Mouse (Mus musculus): ENCODE data around the gene Maea. TPM values are rescaled to one million over a fixed set of nuclear protein-coding genes. Genes with fewer than 3 reads are reported as not detected.

The Maea gene
- 142 and 143 TPM in 2 replicates for polyA plus RNA-seq (2015; fragmentation: Nextera tagmentation; extraction: Ambion mirVana)

- peak within 1 kb of the TSS; percentile 76 for H3K4me2 ChIP-seq (ENCODE audit: low read length)
- no peaks in the 10 kb centered on the region for H3K27me3 ChIP-seq (ENCODE audit: control insufficient read depth, insufficient read depth, low read depth, low read length)
- peaks cover 21% of the 10 kb centered on the region for H3K4me1 ChIP-seq (ENCODE audit: control insufficient read depth, insufficient read depth, low read length)
- no peaks in the 10 kb centered on the region for H3K9me3 ChIP-seq (replicated peaks; ENCODE audit: control insufficient read depth, low read length, poor library complexity, severe bottlenecking)
- peak; percentile 100 for ATAC-seq
- peak within 1 kb of the TSS; percentile 89 for H3K27ac ChIP-seq (ENCODE audit: low read length)
- H3K9ac ChIP-seq (ENCODE audit: low read depth, low read length): peak within 1 kb of the TSS; percentile 100
- H3K36me3 ChIP-seq (ENCODE audit: control insufficient read depth, insufficient read depth, low read length): no peaks in the 10 kb centered on the region
- peak within 1 kb of the TSS; percentile 100 for H3K4me3 ChIP-seq (ENCODE audit: low read depth, low read length)
- WGBS: under 1% methylated on average over 70 of the region's 71 CpGs
Measured at GRCm38 (mm10) chr5:33335273-33335976, at the start of gene Maea. TSS of gene Maea (plus strand) at chr5:33335509.

- Histone ChIP-seq H3K9ac (ENCODE audit: low read depth, low read length) (no peak overlapping the region), H3K4me3 (ENCODE audit: low read depth, low read length) (no peak overlapping the region), H3K9me3 (replicated peaks; ENCODE audit: control insufficient read depth, low read length, poor library complexity, severe bottlenecking) (no peaks in the 10 kb centered on the region), H3K27me3 (ENCODE audit: control insufficient read depth, insufficient read depth, low read depth, low read length) (no peaks in the 10 kb centered on the region), H3K4me2 (ENCODE audit: low read length) (0 out of 2 replicates have a peak overlapping the region, but pooled peaks have one; percentile 10), H3K27ac (ENCODE audit: low read length) (peak overlapping the region; percentile 20; the same call in 1 of the 2 replicates), H3K4me1 (ENCODE audit: control insufficient read depth, insufficient read depth, low read length) (peaks cover 3% of the 10 kb centered on the region; the same call in 1 of the 2 replicates), H3K36me3 (ENCODE audit: control insufficient read depth, insufficient read depth, low read length) (no peaks in the 10 kb centered on the region)
- WGBS: 44% methylated on average over 16 of the region's 16 CpGs
- ATAC-seq: 0 out of 2 replicates have a peak, but pooled peaks have one; percentile 36
Measured at GRCm38 (mm10) chr5:33293796-33294430, 41.4 kb upstream of the Maea start.

GRCm38 (mm10) chr5:33297164-33297563 lies 38.1 kb upstream of the Maea start:
- H3K27me3 ChIP-seq (ENCODE audit: control insufficient read depth, insufficient read depth, low read depth, low read length): no peaks in the 10 kb centered on the region
- 72% methylated on average over 6 of the region's 6 CpGs for WGBS
- H3K27ac ChIP-seq (ENCODE audit: low read length): no peak overlapping the region
- ATAC-seq: no peak
- no peak overlapping the region for H3K4me3 ChIP-seq (ENCODE audit: low read depth, low read length)
- no peak overlapping the region for H3K9ac ChIP-seq (ENCODE audit: low read depth, low read length)
- peaks cover 3% of the 10 kb centered on the region; the same call in 1 of the 2 replicates for H3K4me1 ChIP-seq (ENCODE audit: control insufficient read depth, insufficient read depth, low read length)
- H3K9me3 ChIP-seq (replicated peaks; ENCODE audit: control insufficient read depth, low read length, poor library complexity, severe bottlenecking): no peaks in the 10 kb centered on the region
- H3K36me3 ChIP-seq (ENCODE audit: control insufficient read depth, insufficient read depth, low read length): no peaks in the 10 kb centered on the region
- H3K4me2 ChIP-seq (ENCODE audit: low read length): no peak overlapping the region

- Histone ChIP-seq H3K27me3 (ENCODE audit: control insufficient read depth, insufficient read depth, low read depth, low read length) (no peaks in the 10 kb centered on the region), H3K4me2 (ENCODE audit: low read length) (no peak overlapping the region), H3K4me3 (ENCODE audit: low read depth, low read length) (no peak overlapping the region), H3K9ac (ENCODE audit: low read depth, low read length) (no peak overlapping the region), H3K27ac (ENCODE audit: low read length) (no peak overlapping the region), H3K9me3 (replicated peaks; ENCODE audit: control insufficient read depth, low read length, poor library complexity, severe bottlenecking) (no peaks in the 10 kb centered on the region), H3K36me3 (ENCODE audit: control insufficient read depth, insufficient read depth, low read length) (no peaks in the 10 kb centered on the region), H3K4me1 (ENCODE audit: control insufficient read depth, insufficient read depth, low read length) (no peaks in the 10 kb centered on the region)
- ATAC-seq: no peak
- WGBS: 86% methylated on average over 2 of the region's 2 CpGs
Measured at GRCm38 (mm10) chr5:33301801-33302200, 33.5 kb upstream of the Maea start.

- Histone ChIP-seq H3K9me3 (replicated peaks; ENCODE audit: control insufficient read depth, low read length, poor library complexity, severe bottlenecking) (no peaks in the 10 kb centered on the region), H3K9ac (ENCODE audit: low read depth, low read length) (no peak overlapping the region), H3K4me3 (ENCODE audit: low read depth, low read length) (no peak overlapping the region), H3K4me1 (ENCODE audit: control insufficient read depth, insufficient read depth, low read length) (no peaks in the 10 kb centered on the region), H3K36me3 (ENCODE audit: control insufficient read depth, insufficient read depth, low read length) (no peaks in the 10 kb centered on the region), H3K27me3 (ENCODE audit: control insufficient read depth, insufficient read depth, low read depth, low read length) (no peaks in the 10 kb centered on the region), H3K27ac (ENCODE audit: low read length) (no peak overlapping the region), H3K4me2 (ENCODE audit: low read length) (no peak overlapping the region)
- WGBS: 63% methylated on average over 3 of the region's 3 CpGs
- no peak for ATAC-seq
Measured at GRCm38 (mm10) chr5:33310704-33311462, 24.4 kb upstream of the Maea start.

- no peaks in the 10 kb centered on the region for H3K36me3 ChIP-seq (ENCODE audit: control insufficient read depth, insufficient read depth, low read length)
- no peak overlapping the region for H3K4me2 ChIP-seq (ENCODE audit: low read length)
- no peaks in the 10 kb centered on the region for H3K9me3 ChIP-seq (replicated peaks; ENCODE audit: control insufficient read depth, low read length, poor library complexity, severe bottlenecking)
- H3K4me3 ChIP-seq (ENCODE audit: low read depth, low read length): no peak overlapping the region
- WGBS: 76% methylated on average over 7 of the region's 7 CpGs
- no peaks in the 10 kb centered on the region for H3K4me1 ChIP-seq (ENCODE audit: control insufficient read depth, insufficient read depth, low read length)
- H3K9ac ChIP-seq (ENCODE audit: low read depth, low read length): no peak overlapping the region
- H3K27ac ChIP-seq (ENCODE audit: low read length): no peak overlapping the region
- H3K27me3 ChIP-seq (ENCODE audit: control insufficient read depth, insufficient read depth, low read depth, low read length): no peaks in the 10 kb centered on the region
- no peak for ATAC-seq
Measured at GRCm38 (mm10) chr5:33312192-33312591, 23.1 kb upstream of the Maea start.

- Histone ChIP-seq H3K4me3 (ENCODE audit: low read depth, low read length) (no peak overlapping the region), H3K9me3 (replicated peaks; ENCODE audit: control insufficient read depth, low read length, poor library complexity, severe bottlenecking) (peaks cover 3% of the 10 kb centered on the region; the same call in 1 of the 2 replicates), H3K4me2 (ENCODE audit: low read length) (no peak overlapping the region), H3K27ac (ENCODE audit: low read length) (no peak overlapping the region), H3K4me1 (ENCODE audit: control insufficient read depth, insufficient read depth, low read length) (no peaks in the 10 kb centered on the region), H3K27me3 (ENCODE audit: control insufficient read depth, insufficient read depth, low read depth, low read length) (no peaks in the 10 kb centered on the region), H3K9ac (ENCODE audit: low read depth, low read length) (no peak overlapping the region), H3K36me3 (ENCODE audit: control insufficient read depth, insufficient read depth, low read length) (no peaks in the 10 kb centered on the region)
- WGBS: 57% methylated on average over 2 of the region's 2 CpGs
- no peak for ATAC-seq
Measured at GRCm38 (mm10) chr5:33324491-33324890, 10.8 kb upstream of the Maea start.

- ATAC-seq: no peak
- H3K4me3 ChIP-seq (ENCODE audit: low read depth, low read length): peak overlapping the region; percentile 100
- no peaks in the 10 kb centered on the region for H3K27me3 ChIP-seq (ENCODE audit: control insufficient read depth, insufficient read depth, low read depth, low read length)
- peak overlapping the region; percentile 77 for H3K9ac ChIP-seq (ENCODE audit: low read depth, low read length)
- no peaks in the 10 kb centered on the region for H3K36me3 ChIP-seq (ENCODE audit: control insufficient read depth, insufficient read depth, low read length)
- H3K4me2 ChIP-seq (ENCODE audit: low read length): peak overlapping the region; percentile 76
- no peaks in the 10 kb centered on the region for H3K9me3 ChIP-seq (replicated peaks; ENCODE audit: control insufficient read depth, low read length, poor library complexity, severe bottlenecking)
- WGBS: 24% methylated on average over 18 of the region's 18 CpGs
- H3K27ac ChIP-seq (ENCODE audit: low read length): peak overlapping the region; percentile 89
- peaks cover 21% of the 10 kb centered on the region for H3K4me1 ChIP-seq (ENCODE audit: control insufficient read depth, insufficient read depth, low read length)
Measured at GRCm38 (mm10) chr5:33334381-33335272, 682 bp upstream of the Maea start.

All from midbrain, embryonic 16.5 days (tissue).